Mouse (Mus musculus): Measurements from ENCODE around the gene Galnt2.

Galnt2 gene

GRCm38 (mm10) chr8:124231176-124231484 lies at the start of gene Galnt2:
Gene Galnt2, plus strand, starts transcription at chr8:124231391.
- DNase-seq (ENCODE audit: low read depth, low spot score) = peak; percentile 77

- DNase-seq (ENCODE audit: low read depth, low spot score) = no peak
Measured at GRCm38 (mm10) chr8:124181751-124182150, 49.4 kb upstream of the Galnt2 start.

- no peak for DNase-seq (ENCODE audit: low read depth, low spot score)
Measured at GRCm38 (mm10) chr8:124182224-124182623, 49.0 kb upstream of the Galnt2 start.

- DNase-seq (ENCODE audit: low read depth, low spot score) = no peak
Measured at GRCm38 (mm10) chr8:124184078-124184477, 47.1 kb upstream of the Galnt2 start.

- DNase-seq (ENCODE audit: low read depth, low spot score) = no peak
Measured at GRCm38 (mm10) chr8:124184507-124184906, 46.7 kb upstream of the Galnt2 start.

- DNase-seq (ENCODE audit: low read depth, low spot score) = no peak
Measured at GRCm38 (mm10) chr8:124185081-124185480, 46.1 kb upstream of the Galnt2 start.

- no peak for DNase-seq (ENCODE audit: low read depth, low spot score)
Measured at GRCm38 (mm10) chr8:124190388-124190787, 40.8 kb upstream of the Galnt2 start.

- no peak for DNase-seq (ENCODE audit: low read depth, low spot score)
Measured at GRCm38 (mm10) chr8:124192242-124192641, 38.9 kb upstream of the Galnt2 start.

GRCm38 (mm10) chr8:124192976-124193375 lies 38.2 kb upstream of the Galnt2 start:
- DNase-seq (ENCODE audit: low read depth, low spot score) = no peak

GRCm38 (mm10) chr8:124193992-124194391 lies 37.2 kb upstream of the Galnt2 start:
- no peak for DNase-seq (ENCODE audit: low read depth, low spot score)

GRCm38 (mm10) chr8:124196195-124196594 lies 35.0 kb upstream of the Galnt2 start:
- DNase-seq (ENCODE audit: low read depth, low spot score) = no peak

GRCm38 (mm10) chr8:124196797-124197196 lies 34.4 kb upstream of the Galnt2 start:
- no peak for DNase-seq (ENCODE audit: low read depth, low spot score)

GRCm38 (mm10) chr8:124198230-124198629 lies 33.0 kb upstream of the Galnt2 start:
- no peak for DNase-seq (ENCODE audit: low read depth, low spot score)

GRCm38 (mm10) chr8:124200400-124200799 lies 30.8 kb upstream of the Galnt2 start:
- DNase-seq (ENCODE audit: low read depth, low spot score) = no peak

- no peak for DNase-seq (ENCODE audit: low read depth, low spot score)
Measured at GRCm38 (mm10) chr8:124201706-124202105, 29.5 kb upstream of the Galnt2 start.

- no peak for DNase-seq (ENCODE audit: low read depth, low spot score)
Measured at GRCm38 (mm10) chr8:124202895-124203294, 28.3 kb upstream of the Galnt2 start.

GRCm38 (mm10) chr8:124204001-124204601 lies 27.1 kb upstream of the Galnt2 start:
- no peak for DNase-seq (ENCODE audit: low read depth, low spot score)

- DNase-seq (ENCODE audit: low read depth, low spot score) = no peak
Measured at GRCm38 (mm10) chr8:124212148-124212547, 19.0 kb upstream of the Galnt2 start.

- DNase-seq (ENCODE audit: low read depth, low spot score) = no peak
Measured at GRCm38 (mm10) chr8:124216951-124217350, 14.2 kb upstream of the Galnt2 start.

GRCm38 (mm10) chr8:124229883-124230282 lies 1.3 kb upstream of the Galnt2 start:
- DNase-seq (ENCODE audit: low read depth, low spot score) = no peak

GRCm38 (mm10) chr8:124230496-124231175 lies 555 bp upstream of the Galnt2 start:
- no peak for DNase-seq (ENCODE audit: low read depth, low spot score)

- DNase-seq (ENCODE audit: low read depth, low spot score) = no peak
Measured at GRCm38 (mm10) chr8:124231485-124232279, 491 bp downstream of the Galnt2 start.

- DNase-seq (ENCODE audit: low read depth, low spot score) = no peak
Measured at GRCm38 (mm10) chr8:124232280-124232600, 1.0 kb downstream of the Galnt2 start.

Measured in retina, postnatal 7 days (tissue).